Mouse (Mus musculus): Measurements from ENCODE around the gene Pbld2.
"Not testable (repeated sequence)": the region's sequence is repeated elsewhere in the genome, so short reads cannot be mapped to it uniquely, and the experiment has no call there.

The Pbld2 gene

GRCm38 (mm10) chr10:63025491-63026011 is 1.4 kb downstream of the Pbld2 start:
- no peak for DNase-seq (ENCODE audit: low spot score in 2 of 2)

GRCm38 (mm10) chr10:63026156-63026794 is 2.2 kb downstream of the Pbld2 start:
- DNase-seq (ENCODE audit: low spot score in 2 of 2): peak; percentile 24 to 41

GRCm38 (mm10) chr10:63026795-63027160 is 2.7 kb downstream of the Pbld2 start:
- no peak for DNase-seq (ENCODE audit: low spot score in 2 of 2)

- DNase-seq (ENCODE audit: low spot score in 2 of 2): no peak
Observed at GRCm38 (mm10) chr10:63027376-63028161, 3.5 kb downstream of the Pbld2 start.

GRCm38 (mm10) chr10:63028396-63028795 is 4.3 kb downstream of the Pbld2 start:
- DNase-seq (ENCODE audit: low spot score in 2 of 2): no peak

- no peak for DNase-seq (ENCODE audit: low spot score in 2 of 2)
Observed at GRCm38 (mm10) chr10:63032267-63032666, 8.2 kb downstream of the Pbld2 start.

DNA sequence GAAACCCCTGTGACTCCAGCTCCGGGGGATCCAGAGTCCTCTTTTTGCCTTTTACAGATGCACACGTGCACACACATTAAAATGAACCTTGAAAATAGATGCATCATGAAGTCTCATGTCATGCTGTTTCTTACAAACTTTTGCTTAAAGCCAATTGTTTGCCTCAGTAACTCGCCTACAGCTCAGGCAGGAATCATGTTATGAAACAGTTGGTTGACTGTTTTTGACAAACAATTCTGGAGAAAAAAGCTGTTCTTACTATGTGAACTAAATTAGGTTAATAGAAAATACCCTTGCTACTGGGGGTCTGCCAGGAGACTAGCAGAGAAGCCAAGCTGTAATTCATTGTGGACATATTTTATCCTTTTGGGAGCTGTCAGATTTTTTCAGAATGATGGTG is 8.8 kb downstream of the Pbld2 start:
- DNase-seq (ENCODE audit: low spot score in 2 of 2): no peak

DNA sequence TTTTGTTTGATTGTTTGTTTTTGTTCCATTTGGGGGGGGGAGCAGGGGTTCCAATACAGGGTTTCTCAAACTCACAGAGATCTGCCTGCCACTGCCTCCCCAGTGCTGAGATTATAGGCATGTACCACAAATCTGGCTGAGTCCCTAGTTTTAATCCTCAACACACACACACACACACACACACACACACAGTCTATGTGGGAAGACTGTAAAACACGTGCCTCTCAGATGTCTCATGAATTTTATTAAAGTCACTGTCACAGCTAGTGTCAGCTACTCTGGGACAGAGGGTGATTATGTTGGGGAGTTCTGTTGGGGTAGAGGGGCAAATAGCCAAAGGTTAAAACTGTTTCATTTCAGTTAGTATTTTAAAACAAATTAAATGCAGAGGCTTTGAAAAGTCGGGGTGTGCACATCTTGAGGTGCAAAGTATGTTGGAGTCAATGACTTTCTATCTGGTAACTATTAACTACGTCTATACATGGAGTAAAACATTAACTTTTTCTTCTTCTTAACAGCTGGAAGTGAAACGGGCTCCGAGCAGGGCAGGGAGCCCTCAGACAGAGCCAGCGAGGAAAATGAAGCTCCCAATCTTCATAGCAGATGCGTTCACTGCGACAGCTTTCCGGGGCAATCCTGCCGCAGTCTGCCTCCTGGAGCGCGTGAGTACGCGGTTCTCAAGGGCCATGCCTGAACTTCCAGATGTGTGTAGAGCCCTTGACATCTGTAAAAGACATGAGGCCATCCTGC is 14.6 kb downstream of the Pbld2 start:
- no peak for DNase-seq (ENCODE audit: low spot score in 2 of 2)

GRCm38 (mm10) chr10:63039867-63040628 is 15.9 kb downstream of the Pbld2 start:
- no peak for DNase-seq (ENCODE audit: low spot score in 2 of 2)

- no peak for DNase-seq (ENCODE audit: low spot score in 2 of 2)
Observed at GRCm38 (mm10) chr10:63043154-63043553, 19.0 kb downstream of the Pbld2 start.

DNA sequence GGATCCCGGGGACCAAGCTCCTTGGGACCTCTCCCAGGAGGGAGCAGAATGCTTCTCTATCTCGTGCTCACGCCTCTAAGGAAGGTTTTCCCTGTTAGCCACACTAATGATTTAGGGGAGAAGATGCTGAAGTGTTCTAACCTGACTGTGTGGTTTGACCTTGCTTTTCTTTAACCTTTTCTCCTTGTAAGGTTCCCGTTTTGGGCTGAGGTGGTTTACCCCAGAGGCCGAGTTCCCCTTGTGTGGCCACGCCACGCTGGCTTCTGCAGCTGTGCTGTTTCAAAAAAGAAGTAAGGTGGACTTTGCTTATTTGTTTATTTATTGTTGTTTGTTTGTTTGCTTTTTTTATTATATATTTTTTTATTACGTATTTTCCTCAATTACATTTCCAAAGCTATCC is 23.6 kb downstream of the Pbld2 start:
- DNase-seq (ENCODE audit: low spot score in 2 of 2): no peak

DNA sequence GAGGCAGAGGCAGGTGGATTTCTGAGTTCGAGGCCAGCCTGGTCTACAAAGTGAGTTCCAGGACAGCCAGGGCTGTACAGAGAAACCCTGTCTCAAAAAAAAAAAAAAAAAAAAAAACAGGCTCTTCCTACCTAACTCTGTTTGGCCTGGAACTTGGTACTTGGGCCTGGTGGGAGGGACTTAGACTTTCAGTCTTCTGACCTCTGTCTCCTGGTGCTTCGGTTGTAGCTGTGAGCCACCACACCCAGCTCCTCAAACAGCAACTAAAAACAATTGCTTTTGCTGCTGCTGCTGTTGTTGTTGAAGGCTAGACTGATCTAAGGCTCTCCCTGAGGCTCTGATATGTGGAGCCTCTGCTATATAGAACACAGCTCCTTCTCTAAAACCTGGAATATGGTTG is 25.0 kb downstream of the Pbld2 start:
- DNase-seq (ENCODE audit: low spot score in 2 of 2): no peak

GRCm38 (mm10) chr10:63051267-63051666 is 27.2 kb downstream of the Pbld2 start:
- no peak for DNase-seq (ENCODE audit: low spot score in 2 of 2)

DNA sequence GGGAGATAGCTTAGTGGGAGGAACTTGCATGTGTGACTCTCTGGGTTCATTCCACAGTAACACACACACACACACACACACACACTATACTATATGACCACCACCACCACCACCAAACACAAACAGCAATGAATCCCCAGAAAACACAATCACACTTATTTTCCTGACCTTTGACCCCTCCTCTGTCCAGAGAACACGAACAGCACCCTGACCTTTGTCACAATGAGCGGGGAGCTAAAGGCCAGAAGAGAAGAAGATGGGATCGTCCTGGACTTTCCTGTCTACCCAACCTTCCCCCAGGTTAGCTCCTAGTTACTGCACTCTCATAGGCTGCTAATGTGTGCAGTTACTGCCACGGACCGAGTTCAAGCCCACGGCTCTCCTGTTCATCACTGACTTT is 27.9 kb downstream of the Pbld2 start:
- DNase-seq (ENCODE audit: low spot score in 2 of 2): no peak

DNA sequence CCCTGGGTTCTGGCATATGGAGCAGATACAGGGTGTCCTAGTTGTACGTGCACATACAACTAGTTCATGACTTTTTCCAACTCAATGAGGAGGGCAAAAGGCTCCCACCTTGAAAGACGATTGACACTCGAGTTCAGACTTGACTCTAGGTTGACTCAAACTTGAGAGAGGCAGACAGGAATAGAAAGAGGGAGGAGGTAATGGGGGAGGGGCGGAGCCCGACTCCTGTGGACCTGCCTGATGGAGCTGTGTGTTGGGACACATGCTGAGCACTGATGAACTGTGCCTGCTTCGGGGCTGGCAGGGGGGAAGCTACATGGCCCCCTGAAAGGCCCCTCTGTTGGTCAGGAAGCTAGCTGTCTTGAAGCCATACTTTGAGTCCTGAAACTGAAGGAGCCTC is 28.9 kb downstream of the Pbld2 start:
- DNase-seq (ENCODE audit: low spot score in 2 of 2): no peak

GRCm38 (mm10) chr10:63054071-63054470 is 30.0 kb downstream of the Pbld2 start:
- DNase-seq (ENCODE audit: low spot score in 2 of 2): not testable (repeated sequence)

DNA sequence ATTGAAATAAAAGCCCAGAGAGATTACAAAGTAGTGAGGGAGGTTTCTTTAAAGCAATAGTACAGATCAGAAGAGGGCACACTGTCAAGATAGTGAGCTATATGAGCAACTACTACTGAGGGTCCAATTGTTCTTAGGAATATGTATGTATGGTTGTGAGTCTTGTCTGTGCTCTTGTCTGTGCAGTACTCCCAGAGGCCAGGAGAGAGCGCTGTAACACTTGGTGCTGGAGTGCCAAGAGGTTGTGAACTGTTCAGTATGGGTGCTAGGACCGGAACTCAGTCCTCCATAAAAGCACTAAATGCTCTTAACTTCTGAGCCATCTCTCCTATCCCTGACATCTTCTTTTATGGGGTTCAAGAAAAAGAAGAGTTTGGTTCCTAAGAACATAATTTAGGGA is 30.5 kb downstream of the Pbld2 start:
- no peak for DNase-seq (ENCODE audit: low spot score in 2 of 2)

- DNase-seq (ENCODE audit: low spot score in 2 of 2): no peak
Observed at GRCm38 (mm10) chr10:63056966-63057750, 33.0 kb downstream of the Pbld2 start.

DNA sequence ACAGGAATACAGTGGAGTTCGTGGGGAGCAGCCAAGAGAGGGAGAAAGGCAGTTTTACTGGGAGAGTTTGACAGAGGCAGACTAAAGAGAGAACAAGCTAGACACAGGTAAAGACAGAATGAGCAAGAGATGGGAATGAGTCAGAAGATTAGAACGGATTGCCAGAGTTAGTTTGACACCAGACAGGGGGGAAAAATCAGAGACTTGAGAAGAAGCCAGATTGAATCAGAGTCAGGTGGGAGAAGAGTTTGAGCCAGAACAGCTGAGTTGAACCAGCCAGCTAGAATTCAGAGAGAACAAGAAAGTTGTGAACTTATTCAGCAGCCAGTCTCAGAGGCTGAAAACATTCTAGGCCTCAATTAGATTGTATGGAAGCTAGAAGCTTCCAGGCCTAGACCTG is 35.7 kb downstream of the Pbld2 start, which contains the start of gene Pbld1:
Gene Pbld1 (plus strand): TSS at position 301 of the 400 bp plus-strand sequence.
- no peak for DNase-seq (ENCODE audit: low spot score in 2 of 2)

DNA sequence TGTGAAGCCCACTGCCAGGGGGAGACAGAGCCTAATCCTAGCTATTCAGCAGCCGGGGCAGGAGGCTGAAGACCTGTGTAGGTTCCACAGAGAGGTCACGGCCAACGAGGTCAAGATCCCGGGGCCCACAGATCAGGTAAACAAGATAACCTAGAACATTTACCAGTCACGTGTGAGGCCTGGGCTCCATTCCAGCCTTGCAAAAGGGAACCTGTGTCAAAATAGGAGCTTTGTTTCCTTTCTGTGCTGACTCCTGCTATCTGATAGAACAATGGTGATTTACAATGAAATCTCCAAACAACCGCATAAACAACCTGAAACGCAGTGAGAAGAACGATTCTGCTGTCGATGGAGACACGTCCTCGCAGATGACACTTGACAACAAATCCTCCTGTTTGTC is 36.3 kb downstream of the Pbld2 start:
- no peak for DNase-seq (ENCODE audit: low spot score in 2 of 2)

- DNase-seq (ENCODE audit: low spot score in 2 of 2): no peak
Observed at GRCm38 (mm10) chr10:63061266-63061665, 37.2 kb downstream of the Pbld2 start.

Measured in frontal cortex, postnatal 10 days (tissue).